Mouse (Mus musculus): ENCODE measurements around the gene Serpinb8.

DNA sequence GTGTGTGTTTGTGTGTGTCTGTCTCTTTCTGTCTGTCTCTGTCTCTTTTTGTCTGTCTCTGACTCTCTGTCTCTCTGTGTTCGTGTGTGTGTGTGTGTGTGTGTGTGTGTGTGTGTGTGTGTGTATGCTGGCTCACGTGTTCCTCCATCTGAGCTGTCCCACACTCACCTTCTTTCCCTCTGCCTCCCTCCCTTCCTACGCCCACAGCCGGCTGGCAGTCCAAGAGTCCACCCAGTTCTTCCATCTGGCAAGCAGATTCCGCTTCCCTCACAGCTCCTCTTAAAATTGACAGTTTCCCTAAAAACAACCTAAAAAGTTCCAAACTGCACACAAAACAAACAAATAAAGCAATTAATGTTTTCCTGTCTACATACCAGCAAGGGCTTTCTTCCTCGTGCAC lies 55.3 kb downstream of the Serpinb8 start:
- TF ChIP-seq CTCF (IDR thresholded peaks at IDR 0.05; ENCODE audit: low read depth), result no peak
- TF ChIP-seq EP300 (IDR thresholded peaks at IDR 0.05; ENCODE audit: low read depth), result no peak
